Mouse (Mus musculus): ENCODE measurements at regions not wholly inside any gene's neighbourhood (a gene's known extent, or its start where the extent isn't known, plus 50 kb on each side); places are given as distances from the start of the nearest gene placed in this dataset.

DNA sequence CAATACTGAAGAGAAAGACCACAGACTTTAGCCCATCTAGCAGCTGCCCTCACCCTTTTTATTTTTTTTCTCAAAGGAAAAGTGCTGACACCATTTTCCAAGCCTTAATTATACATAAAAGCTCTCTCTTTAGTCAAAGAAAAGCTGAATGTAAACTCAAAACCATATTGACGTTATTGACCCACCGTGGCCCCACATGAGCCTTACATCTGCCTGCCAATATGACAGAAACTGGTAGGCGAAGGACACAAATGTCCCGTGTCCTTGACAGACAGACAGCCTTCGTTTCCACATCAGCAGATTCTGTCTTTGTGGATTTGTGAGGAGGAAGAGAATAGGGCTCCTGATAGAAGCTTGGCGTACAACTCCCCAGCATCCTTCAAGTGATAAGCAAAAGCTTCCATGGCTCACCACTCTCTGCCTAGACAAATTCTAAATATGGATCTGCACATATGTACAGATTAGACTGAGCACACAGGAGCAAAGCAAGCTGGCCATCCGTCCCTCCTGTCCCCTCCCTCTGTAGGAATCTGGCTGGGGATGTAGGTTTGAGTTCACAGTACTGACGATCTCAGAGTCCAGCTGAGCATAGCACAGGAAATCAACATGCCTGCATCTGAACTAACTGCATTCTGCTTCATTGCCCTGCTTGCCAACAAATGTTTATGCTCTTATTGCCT, 90.6 kb upstream of the Pabpc6 start:
- H3K79me2 ChIP-seq (replicated peaks; ENCODE audit: control insufficient read depth, extremely low read depth, insufficient read depth, poor library complexity, severe bottlenecking): no peaks in the 10 kb centered on the region
- H3K9ac ChIP-seq (ENCODE audit: insufficient read depth, low read depth): no peak overlapping the region
- TF ChIP-seq SIN3A (IDR thresholded peaks at IDR 0.05; ENCODE audit: low read length): no peak
- TF ChIP-seq BHLHE40 (IDR thresholded peaks at IDR 0.05; ENCODE audit: low read depth, low read length): no peak
- TF ChIP-seq GABPA (IDR thresholded peaks at IDR 0.05; ENCODE audit: insufficient replicate concordance, low read depth, low read length): no peak
- TF ChIP-seq JUND (conservative IDR thresholded peaks at IDR 0.05; ENCODE audit: low read depth, low read length): no peak
- no peaks in the 10 kb centered on the region for H3K36me3 ChIP-seq (replicated peaks in 1 of 2; ENCODE audit: control insufficient read depth in 1 of 2, insufficient read depth in 1 of 2, low read length in 1 of 2)
- no peak for DNase-seq (ENCODE audit: extremely low read depth)
- H3K4me2 ChIP-seq (ENCODE audit: insufficient read depth, low read depth, poor library complexity, severe bottlenecking): no peak overlapping the region
- in situ Hi-C loops (cut with MboI; ENCODE audit: low pct_ligation_motif_present, low pct_unique_long_range_greater_than_20kb, low sequenced_read_pairs): no loop called here
- dilution Hi-C loops (cut with MboI; ENCODE audit: extremely low pct_ligation_motif_present, extremely low pct_unique_long_range_greater_than_20kb, low sequenced_read_pairs): no loop called here
- H3K9me3 ChIP-seq (replicated peaks; ENCODE audit: low read length): no peaks in the 10 kb centered on the region
- H3K4me1 ChIP-seq (ENCODE audit: control insufficient read depth in 1 of 2, insufficient read depth in 2 of 2): peaks cover 0 to 20% of the 10 kb centered on the region in 2 experiments; a peak in 2 of 4 replicates
- H3K27ac ChIP-seq (ENCODE audit: insufficient read depth, low read depth): no peak overlapping the region
- H3K4me3 ChIP-seq (replicated peaks in 1 of 3; ENCODE audit: low read depth in 2 of 3, low read length in 2 of 3, poor library complexity in 1 of 3): no peak overlapping the region
- H3K27me3 ChIP-seq (replicated peaks): no peaks in the 10 kb centered on the region

DNA sequence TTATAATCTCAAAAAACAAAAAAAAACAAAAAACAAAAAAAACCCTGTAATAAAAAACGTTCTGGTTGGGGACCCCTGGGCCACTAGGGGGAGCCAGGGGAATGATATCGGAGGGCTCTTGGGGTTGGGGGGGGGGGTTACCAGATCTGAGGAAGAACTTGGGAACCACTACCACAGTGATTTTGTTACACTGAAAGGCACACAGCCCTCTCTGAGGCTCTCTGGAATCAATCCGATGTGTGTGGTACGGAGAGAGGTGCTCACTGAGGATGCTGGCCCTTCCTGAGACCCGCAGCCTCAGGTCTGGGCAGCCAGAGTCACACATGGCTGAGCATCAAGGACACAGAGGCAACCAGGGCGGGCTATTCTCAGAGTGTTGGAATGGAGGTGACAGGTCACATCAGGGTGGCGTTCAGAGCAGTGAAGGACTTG, 89.9 kb upstream of the Pabpc6 start:
- peaks cover 0 to 20% of the 10 kb centered on the region in 2 experiments; a peak in 2 of 4 replicates for H3K4me1 ChIP-seq (ENCODE audit: control insufficient read depth in 1 of 2, insufficient read depth in 2 of 2)
- H3K9me3 ChIP-seq (replicated peaks; ENCODE audit: low read length): no peaks in the 10 kb centered on the region
- no peak overlapping the region for H3K9ac ChIP-seq (ENCODE audit: insufficient read depth, low read depth)
- dilution Hi-C loops (cut with MboI; ENCODE audit: extremely low pct_ligation_motif_present, extremely low pct_unique_long_range_greater_than_20kb, low sequenced_read_pairs) (no loop called here), in situ Hi-C loops (cut with MboI; ENCODE audit: low pct_ligation_motif_present, low pct_unique_long_range_greater_than_20kb, low sequenced_read_pairs) (no loop called here)
- no peak for DNase-seq (ENCODE audit: extremely low read depth)
- TF ChIP-seq CTCF (conservative IDR thresholded peaks at IDR 0.05 in 1 of 2, IDR thresholded peaks at IDR 0.05 in 1 of 2; ENCODE audit: low read depth in 2 of 2, low read length in 2 of 2) (peak in 1 of 2 experiments; percentile 35; a peak in 2 of 4 replicates), CHD1 (IDR thresholded peaks at IDR 0.05; ENCODE audit: low read depth, low read length) (no peak), ZKSCAN1 (IDR thresholded peaks at IDR 0.05; ENCODE audit: borderline replicate concordance, low read depth, low read length) (peak; percentile 35; the same call in 1 of the 2 replicates)
- H3K4me2 ChIP-seq (ENCODE audit: insufficient read depth, low read depth, poor library complexity, severe bottlenecking): no peak overlapping the region
- no peaks in the 10 kb centered on the region for H3K27me3 ChIP-seq (replicated peaks)
- no peaks in the 10 kb centered on the region for H3K79me2 ChIP-seq (replicated peaks; ENCODE audit: control insufficient read depth, extremely low read depth, insufficient read depth, poor library complexity, severe bottlenecking)
- H3K4me3 ChIP-seq (replicated peaks in 1 of 3; ENCODE audit: low read depth in 2 of 3, low read length in 2 of 3, poor library complexity in 1 of 3): no peak overlapping the region
- H3K36me3 ChIP-seq (replicated peaks in 1 of 2; ENCODE audit: control insufficient read depth in 1 of 2, insufficient read depth in 1 of 2, low read length in 1 of 2): no peaks in the 10 kb centered on the region
- H3K27ac ChIP-seq (ENCODE audit: insufficient read depth, low read depth): no peak overlapping the region

DNA sequence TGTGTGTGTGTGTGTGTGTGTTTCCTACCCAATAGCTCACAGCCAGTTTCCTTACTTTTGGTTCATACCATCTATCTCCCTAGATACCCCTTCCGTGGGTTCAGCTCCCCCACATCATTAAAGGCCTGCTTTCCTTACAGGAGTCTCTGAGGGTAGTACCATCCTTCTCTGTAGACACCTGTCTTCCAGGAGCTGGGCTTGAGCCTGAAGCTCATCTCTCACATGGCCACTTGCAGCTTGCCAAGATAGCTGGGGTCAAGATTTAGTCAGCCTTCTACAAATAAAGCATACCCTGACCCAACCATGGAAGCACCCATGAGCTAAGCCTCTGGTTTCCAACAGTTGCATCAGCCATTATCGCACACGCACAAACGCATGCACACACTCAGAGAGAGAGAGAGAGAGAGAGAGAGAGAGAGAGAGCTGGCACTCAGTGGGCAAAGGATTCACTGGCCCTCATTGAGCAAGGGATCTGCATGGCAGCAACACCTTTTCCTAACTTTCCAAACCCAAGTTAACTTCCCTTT, 88.3 kb upstream of the Pabpc6 start:
- in situ Hi-C loops (cut with MboI; ENCODE audit: low pct_ligation_motif_present, low pct_unique_long_range_greater_than_20kb, low sequenced_read_pairs): no loop called here

More for the DNA sequence above, 88.3 kb upstream of the Pabpc6 start:
- Histone ChIP-seq H3K9ac (ENCODE audit: insufficient read depth, low read depth) (no peak overlapping the region), H3K27me3 (replicated peaks) (no peaks in the 10 kb centered on the region), H3K4me1 (ENCODE audit: control insufficient read depth in 1 of 2, insufficient read depth in 2 of 2) (peaks cover 0 to 15% of the 10 kb centered on the region in 2 experiments; a peak in 2 of 4 replicates), H3K36me3 (replicated peaks in 1 of 2; ENCODE audit: control insufficient read depth in 1 of 2, insufficient read depth in 1 of 2, low read length in 1 of 2) (no peaks in the 10 kb centered on the region), H3K9me3 (replicated peaks; ENCODE audit: low read length) (no peaks in the 10 kb centered on the region), H3K4me3 (replicated peaks in 1 of 3; ENCODE audit: low read depth in 2 of 3, low read length in 2 of 3, poor library complexity in 1 of 3) (no peak overlapping the region), H3K27ac (ENCODE audit: insufficient read depth, low read depth) (no peak overlapping the region), H3K4me2 (ENCODE audit: insufficient read depth, low read depth, poor library complexity, severe bottlenecking) (no peak overlapping the region), H3K79me2 (replicated peaks; ENCODE audit: control insufficient read depth, extremely low read depth, insufficient read depth, poor library complexity, severe bottlenecking) (no peaks in the 10 kb centered on the region)
- dilution Hi-C loops (cut with MboI; ENCODE audit: extremely low pct_ligation_motif_present, extremely low pct_unique_long_range_greater_than_20kb, low sequenced_read_pairs): no loop called here
- no peak for TF ChIP-seq HCFC1 (IDR thresholded peaks at IDR 0.05; ENCODE audit: low read depth, low read length)
- no peak for TF ChIP-seq SIN3A (IDR thresholded peaks at IDR 0.05; ENCODE audit: low read length)
- TF ChIP-seq MAX (IDR thresholded peaks at IDR 0.05; ENCODE audit: low read length): no peak
- no peak for TF ChIP-seq CTCF (conservative IDR thresholded peaks at IDR 0.05 in 1 of 2, IDR thresholded peaks at IDR 0.05 in 1 of 2; ENCODE audit: low read depth in 2 of 2, low read length in 2 of 2)
- TF ChIP-seq ZKSCAN1 (IDR thresholded peaks at IDR 0.05; ENCODE audit: borderline replicate concordance, low read depth, low read length): no peak
- TF ChIP-seq UBTF (IDR thresholded peaks at IDR 0.05; ENCODE audit: low read depth, low read length): no peak
- no peak for TF ChIP-seq TBP (conservative IDR thresholded peaks at IDR 0.05; ENCODE audit: low read depth, low read length)
- DNase-seq (ENCODE audit: extremely low read depth): no peak
